Comparison of ENCODE assay signal across 24 mouse cellular contexts in genomic region chr3:88556616-88557015, GRCm38 (mm10). TPM values are rescaled to one million over a fixed set of nuclear protein-coding genes. Genes with fewer than 3 reads are reported as not detected.
DNase-seq lines count a peak whose midpoint lies in the region; ATAC-seq lines count a peak whose summit lies in the region.
"Had no signal": no experiment of that assay in that cellular context is flagged by ENCODE, and none has a peak within 500 bp of the region (broad histone marks: within the 10 kb centered on the region; RNA-seq: fewer than 3 reads in every experiment).

No protein-coding gene starts in this region.

- no peak overlapping the region for H3K27ac ChIP-seq in midbrain, embryonic 11.5 days (ENCODE audit: low read depth, low read length)
- no peak overlapping the region for H3K27ac ChIP-seq in midbrain, embryonic 10.5 days (replicated peaks)
- H3K27ac ChIP-seq: embryonic facial prominence, embryonic 10.5 days; embryonic facial prominence, embryonic 12.5 days; forebrain, embryonic 12.5 days had no signal

- DNase-seq in heart, adult 11 months: peak; percentile 87
- no peak for DNase-seq in heart, postnatal 14 days
- peak; percentile 39 for DNase-seq in midbrain, embryonic 11.5 days (ENCODE audit: low spot score, missing footprints)
- DNase-seq in midbrain, embryonic 10.5 days (ENCODE audit: low spot score): no peak
- DNase-seq in right cerebral cortex, postnatal 10 days (ENCODE audit: low spot score in 2 of 2): peak; percentile 22 to 27
- no peak for DNase-seq in right cerebral cortex, adult 2 months (ENCODE audit: low spot score in 2 of 2)
- no peak for DNase-seq in natural killer cell, adult 2 months (ENCODE audit: low spot score in 2 of 2)
- DNase-seq: adrenal gland, adult 8-10 months; adrenal gland, postnatal 14 days; adrenal gland, postnatal 36 days; cerebellum, adult 11-12 months; cerebellum, adult 2 months; cerebellum, adult 9-10 months; cerebellum, postnatal 10 days; cerebellum, postnatal 25 days; forebrain, postnatal 0 days had no signal

- H3K9me3 ChIP-seq in midbrain, embryonic 11.5 days (ENCODE audit: control insufficient read depth, low read length): no peaks in the 10 kb centered on the region
- H3K9me3 ChIP-seq in midbrain, embryonic 10.5 days (replicated peaks): no peaks in the 10 kb centered on the region
- H3K9me3 ChIP-seq: embryonic facial prominence, embryonic 10.5 days; embryonic facial prominence, embryonic 12.5 days; forebrain, embryonic 12.5 days; G1E had no signal

- no peak overlapping the region for H3K9ac ChIP-seq in midbrain, embryonic 11.5 days (ENCODE audit: low read length)
- H3K9ac ChIP-seq: embryonic facial prominence, embryonic 12.5 days; forebrain, embryonic 12.5 days; forebrain, postnatal 0 days had no signal

- H3K4me2 ChIP-seq in midbrain, embryonic 11.5 days: no peak overlapping the region
- H3K4me2 ChIP-seq: embryonic facial prominence, embryonic 12.5 days; forebrain, embryonic 12.5 days had no signal

- intact Hi-C loops in heart, postnatal 14 days (cut with DNase I): no loop called here

- no peak for ATAC-seq in midbrain, embryonic 11.5 days (ENCODE audit: low FRiP score)
- ATAC-seq: activated CD4-positive, CD25-positive, alpha-beta regulatory T cell, adult 4 months; forebrain, embryonic 14.5 days; forebrain, postnatal 0 days; Patski had no signal

- H3K27me3 ChIP-seq in midbrain, embryonic 11.5 days (ENCODE audit: control insufficient read depth, insufficient read depth, low read length): no peaks in the 10 kb centered on the region
- H3K27me3 ChIP-seq in midbrain, embryonic 10.5 days (ENCODE audit: low read depth, poor library complexity, severe bottlenecking): no peaks in the 10 kb centered on the region
- H3K27me3 ChIP-seq: embryonic facial prominence, embryonic 12.5 days; forebrain, embryonic 12.5 days; Patski had no signal

- WGBS in midbrain, embryonic 11.5 days: 96% methylated on average over 8 of the region's 8 CpGs
- WGBS in midbrain, embryonic 10.5 days: 94% methylated on average over 8 of the region's 8 CpGs

- H3K4me1 ChIP-seq in midbrain, embryonic 11.5 days (ENCODE audit: control insufficient read depth, insufficient read depth, low read length): peaks cover 13% of the 10 kb centered on the region
- H3K4me1 ChIP-seq in midbrain, embryonic 10.5 days: peaks cover 46% of the 10 kb centered on the region

- H3K4me3 ChIP-seq in midbrain, embryonic 11.5 days (ENCODE audit: low read depth, low read length): no peak overlapping the region
- no peak overlapping the region for H3K4me3 ChIP-seq in midbrain, embryonic 10.5 days
- H3K4me3 ChIP-seq: embryonic facial prominence, embryonic 10.5 days; embryonic facial prominence, embryonic 12.5 days; forebrain, embryonic 12.5 days had no signal

- H3K36me3 ChIP-seq in midbrain, embryonic 11.5 days (ENCODE audit: control insufficient read depth, insufficient read depth, low read length): peaks cover 31% of the 10 kb centered on the region
- H3K36me3 ChIP-seq in midbrain, embryonic 10.5 days: peaks cover 65% of the 10 kb centered on the region

RNA-seq across cellular contexts. Expression of gene Ubqln4, which starts 3.1 kb away (rescaled TPM):
- 10 to 100 TPM; 55.4 to 60.0 TPM for total RNA-seq in heart, postnatal 14 days (2021)
- 72.4 and 73.0 TPM in 2 replicates for polyA plus RNA-seq in midbrain, embryonic 11.5 days (2014; fragmentation: Nextera tagmentation; extraction: Ambion mirVana)
- 71.1 and 74.1 TPM in 2 replicates for polyA plus RNA-seq in midbrain, embryonic 10.5 days (2016; fragmentation: Nextera tagmentation; extraction: Ambion mirVana)

RNA-seq across cellular contexts. Expression of gene Lamtor2, which starts 3.7 kb away (rescaled TPM):
- 10 to 100 TPM; 77.7 TPM for total RNA-seq in heart, postnatal 14 days (2021)
- polyA plus RNA-seq in midbrain, embryonic 11.5 days (2014; fragmentation: Nextera tagmentation; extraction: Ambion mirVana): 87.2 and 103 TPM in 2 replicates
- 175 and 192 TPM in 2 replicates for polyA plus RNA-seq in midbrain, embryonic 10.5 days (2016; fragmentation: Nextera tagmentation; extraction: Ambion mirVana)

RNA-seq across cellular contexts. Expression of gene Rab25, which starts 8.5 kb away (rescaled TPM):
- total RNA-seq in heart, postnatal 14 days (2021): under 1 TPM in 1 of 2 experiments, not detected in 1; 0.33 TPM
- polyA plus RNA-seq in midbrain, embryonic 11.5 days (2014; fragmentation: Nextera tagmentation; extraction: Ambion mirVana): 0.25 and 0.86 TPM in 2 replicates
- 0.49 and 0.79 TPM in 2 replicates for polyA plus RNA-seq in midbrain, embryonic 10.5 days (2016; fragmentation: Nextera tagmentation; extraction: Ambion mirVana)
- total RNA-seq: adrenal gland, adult 18-20 months; adrenal gland, adult 8-10 months; adrenal gland, postnatal 14 days; adrenal gland, postnatal 36 days; forebrain, postnatal 0 days had no signal
- polyA plus RNA-seq: activated CD4-positive, CD25-positive, alpha-beta regulatory T cell, adult 4 months; forebrain, embryonic 14.5 days; forebrain, postnatal 0 days had no signal

RNA-seq across cellular contexts. Expression of gene Ssr2, which starts 19.1 kb away (rescaled TPM):
- 100 to 1,000 TPM in 1 of 2 experiments, 10 to 100 TPM in 1; 95.9 to 108 TPM for total RNA-seq in heart, postnatal 14 days (2021)
- polyA plus RNA-seq in midbrain, embryonic 11.5 days (2014; fragmentation: Nextera tagmentation; extraction: Ambion mirVana): 154 and 157 TPM in 2 replicates
- polyA plus RNA-seq in midbrain, embryonic 10.5 days (2016; fragmentation: Nextera tagmentation; extraction: Ambion mirVana): 201 and 207 TPM in 2 replicates

RNA-seq across cellular contexts. Expression of gene Mex3a, which starts 24.4 kb away (rescaled TPM):
- total RNA-seq in heart, postnatal 14 days (2021): 1 to 10 TPM in 1 of 2 experiments, under 1 TPM in 1; 0.81 to 2.0 TPM
- polyA plus RNA-seq in midbrain, embryonic 11.5 days (2014; fragmentation: Nextera tagmentation; extraction: Ambion mirVana): 44.5 and 45.1 TPM in 2 replicates
- 27.7 and 33.8 TPM in 2 replicates for polyA plus RNA-seq in midbrain, embryonic 10.5 days (2016; fragmentation: Nextera tagmentation; extraction: Ambion mirVana)

Comparison
In these comparisons a context has a peak if more than half of its experiments do, and no peak if none do; other contexts are left out.
1. DNase-seq: peak in heart, adult 11 months (single experiment), midbrain, embryonic 11.5 days (single experiment) and right cerebral cortex, postnatal 10 days (2 of 2); none in heart, postnatal 14 days (0 of 2), midbrain, embryonic 10.5 days (single experiment), right cerebral cortex, adult 2 months (0 of 2) and natural killer cell, adult 2 months (0 of 2).